Mouse (Mus musculus): ENCODE results near the gene 4932414N04Rik.
"Not testable (repeated sequence)": the region's sequence is repeated elsewhere in the genome, so short reads cannot be mapped to it uniquely, and the experiment has no call there.

The 4932414N04Rik gene

DNA sequence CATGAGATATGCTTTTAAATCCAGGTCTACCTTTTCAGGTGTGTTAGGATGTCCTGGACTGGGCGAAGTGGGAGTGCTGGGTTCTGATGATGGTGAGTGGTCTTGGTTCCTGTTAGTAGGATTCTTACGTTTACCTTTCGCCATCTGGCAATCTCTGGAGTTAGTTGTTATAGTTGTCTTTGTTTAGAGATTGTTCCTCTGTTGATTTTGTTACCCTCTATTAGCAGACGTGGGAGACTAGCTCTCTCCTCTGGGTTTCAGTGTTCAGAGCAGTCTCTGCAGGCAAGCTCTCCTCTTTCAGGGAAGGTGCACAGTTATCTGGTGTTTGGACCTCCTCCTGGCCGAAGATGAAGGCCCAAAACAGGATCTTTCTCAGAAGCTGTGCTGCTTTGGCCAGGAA is at the start of gene 4932414N04Rik:
TSS of gene 4932414N04Rik (plus strand) at position 301 of the 400 bp plus-strand sequence.
- in situ Hi-C loops (cut with MboI; ENCODE audit: low pct_unique_long_range_greater_than_20kb in 1 of 2, low sequenced_read_pairs in 2 of 2, unreplicated experiment in 1 of 2), result not testable (repeated sequence)

DNA sequence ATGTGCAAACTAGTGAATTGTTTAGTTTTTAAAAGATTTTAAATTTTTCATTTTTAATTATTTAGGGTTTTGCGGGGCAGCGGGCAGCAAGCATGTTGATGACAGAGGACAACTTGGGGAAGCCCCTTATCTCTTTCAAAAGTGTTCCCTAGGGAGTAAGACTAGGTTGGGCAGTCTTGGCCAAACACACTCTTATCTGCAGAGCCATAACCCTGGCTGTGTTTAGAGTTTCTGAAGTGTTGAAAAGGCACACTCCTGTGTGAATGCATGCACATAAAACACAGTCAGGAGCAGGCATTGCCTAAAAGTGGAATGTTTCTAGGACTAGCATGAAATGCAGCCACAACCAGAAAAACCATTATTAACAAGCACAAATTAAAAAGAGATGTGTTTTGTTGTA is 75.9 kb downstream of the 4932414N04Rik start:
- in situ Hi-C loops (cut with MboI; ENCODE audit: low pct_unique_long_range_greater_than_20kb in 1 of 2, low sequenced_read_pairs in 2 of 2, unreplicated experiment in 1 of 2), result no loop called here

DNA sequence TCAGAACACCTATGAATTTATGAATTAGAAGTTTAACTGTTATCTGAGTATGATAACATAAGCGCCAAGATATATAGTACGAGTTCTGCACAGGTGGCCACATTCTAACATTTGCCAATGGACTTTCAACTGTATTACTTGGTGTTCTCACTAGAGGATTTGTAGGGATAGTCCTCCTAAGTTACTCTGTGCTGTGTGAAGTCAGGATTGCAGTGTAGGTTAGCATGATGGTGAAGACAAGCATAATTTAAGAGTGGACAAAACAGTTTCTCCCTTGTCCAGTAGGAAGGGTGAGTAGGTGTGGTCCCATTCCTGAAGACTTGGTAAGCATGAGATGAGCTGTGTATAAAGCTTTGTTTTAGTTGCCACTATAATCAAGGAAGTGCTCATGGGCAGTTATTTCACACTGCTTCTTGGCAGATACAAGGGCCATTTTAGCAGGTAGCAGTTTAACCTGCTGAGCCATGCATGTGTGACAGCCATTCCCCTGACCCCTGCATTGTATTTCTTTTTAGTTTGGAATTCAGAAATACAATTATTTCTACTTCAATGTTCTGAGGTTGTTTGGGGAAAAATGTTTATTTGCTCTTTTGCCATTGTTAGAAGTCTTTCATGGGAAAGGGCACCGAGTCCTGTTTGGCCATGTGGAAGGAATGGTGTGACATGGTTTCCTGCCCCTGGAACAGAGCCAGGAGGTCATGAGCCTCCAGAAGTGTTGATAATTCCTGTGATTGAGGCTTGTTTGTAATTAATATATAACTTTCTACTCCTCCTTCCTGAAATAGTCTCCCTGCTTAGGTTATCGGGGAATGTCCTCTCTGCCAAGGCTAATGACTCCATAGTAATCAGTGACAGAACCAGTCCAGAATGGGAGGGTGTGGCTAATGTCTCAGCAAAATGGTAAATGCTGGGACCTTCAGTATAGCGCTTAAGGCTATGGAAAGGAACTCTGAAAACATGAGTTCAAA is 83.8 kb downstream of the 4932414N04Rik start:
- in situ Hi-C loops (cut with MboI; ENCODE audit: low pct_unique_long_range_greater_than_20kb in 1 of 2, low sequenced_read_pairs in 2 of 2, unreplicated experiment in 1 of 2), result no loop called here

DNA sequence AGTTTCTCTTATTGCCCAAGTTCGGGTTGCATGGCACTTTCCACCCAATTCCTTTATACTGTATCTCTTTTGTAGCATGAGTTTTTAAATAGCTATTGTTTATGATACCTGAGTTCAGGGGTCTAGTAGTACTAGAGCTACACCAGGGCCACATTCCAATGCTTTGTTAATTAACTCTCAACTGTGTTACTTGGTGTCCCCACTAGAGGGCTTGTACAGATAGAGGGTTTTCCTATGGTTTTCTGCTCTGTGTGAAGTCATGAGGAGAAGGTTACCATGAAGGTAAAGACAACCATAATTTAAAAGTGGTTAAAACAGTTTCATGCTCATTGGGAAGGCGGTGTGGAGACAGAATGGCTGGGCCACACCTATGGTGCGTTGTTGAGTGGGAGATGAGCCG is 88.3 kb downstream of the 4932414N04Rik start:
- in situ Hi-C loops (cut with MboI; ENCODE audit: low pct_unique_long_range_greater_than_20kb in 1 of 2, low sequenced_read_pairs in 2 of 2, unreplicated experiment in 1 of 2), result no loop called here

DNA sequence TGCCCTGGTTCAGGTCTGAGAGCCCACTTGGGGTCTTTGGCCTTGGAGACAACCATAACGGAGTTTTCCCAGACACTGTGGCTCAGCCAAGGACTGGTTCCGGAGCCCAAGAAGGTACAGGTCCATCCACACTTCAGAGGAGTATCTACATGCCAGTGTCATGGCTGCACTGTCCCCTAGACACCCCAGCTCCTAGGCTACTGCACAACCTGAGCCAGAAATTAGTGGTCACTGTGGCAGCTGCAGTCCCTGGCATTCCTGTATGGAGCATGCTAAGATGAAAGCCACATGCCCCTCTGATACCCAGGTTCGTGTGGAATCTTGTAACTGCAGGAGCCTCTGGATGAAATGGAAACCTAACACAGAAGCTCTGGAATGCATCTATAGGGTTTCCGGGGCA is 99.9 kb downstream of the 4932414N04Rik start:
- in situ Hi-C loops (cut with MboI; ENCODE audit: low pct_unique_long_range_greater_than_20kb in 1 of 2, low sequenced_read_pairs in 2 of 2, unreplicated experiment in 1 of 2), result loop anchor here in 1 of 2 experiments (25.0 kb wide), 1 partner anchor 394 kb away; no protein-coding TSS in a partner anchor

DNA sequence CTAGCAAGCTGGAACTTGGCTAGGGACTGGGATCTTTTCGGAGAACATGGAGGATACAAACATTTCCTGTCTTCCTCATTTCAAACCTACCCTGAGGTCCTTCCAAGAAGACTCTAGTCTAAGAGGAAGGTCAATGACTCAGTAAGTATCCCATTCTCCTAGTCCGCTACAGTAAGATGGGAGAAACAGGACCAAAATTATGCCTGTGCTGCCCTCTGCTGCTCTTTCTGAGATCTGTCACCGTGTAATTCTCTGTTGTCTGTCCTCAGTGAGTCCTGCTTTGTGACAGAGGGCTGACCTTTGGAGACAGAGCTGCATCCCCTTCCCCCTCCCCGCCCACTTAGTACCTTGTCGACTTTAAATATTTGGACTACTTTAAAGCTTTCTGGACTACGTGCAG is 100.5 kb downstream of the 4932414N04Rik start:
- in situ Hi-C loops (cut with MboI; ENCODE audit: low pct_unique_long_range_greater_than_20kb in 1 of 2, low sequenced_read_pairs in 2 of 2, unreplicated experiment in 1 of 2), result loop anchor here in 1 of 2 experiments (25.0 kb wide), 1 partner anchor 394 kb away; no protein-coding TSS in a partner anchor

DNA sequence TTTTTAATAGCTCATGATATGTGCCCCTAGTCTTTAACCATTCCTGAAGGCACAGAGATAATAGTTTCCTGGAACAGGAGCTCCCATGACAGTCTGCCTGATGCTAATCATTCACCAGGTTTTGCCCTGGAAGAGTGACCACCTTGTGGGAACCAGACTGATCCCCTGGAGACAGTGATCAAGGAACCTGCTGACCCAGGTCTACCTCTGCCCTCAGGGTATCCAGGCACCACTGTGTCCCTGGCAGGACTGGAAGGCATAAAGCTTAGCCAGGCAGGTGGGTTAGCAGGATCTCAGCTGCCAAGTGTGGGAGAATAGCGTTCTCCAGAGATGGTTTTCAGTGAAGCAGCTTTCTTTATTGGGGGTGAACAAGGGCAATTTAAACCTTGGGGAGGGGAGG is 109.1 kb downstream of the 4932414N04Rik start:
- in situ Hi-C loops (cut with MboI; ENCODE audit: low pct_unique_long_range_greater_than_20kb in 1 of 2, low sequenced_read_pairs in 2 of 2, unreplicated experiment in 1 of 2), result loop anchor here in 1 of 2 experiments (10.0 to 25.0 kb wide), 2 partner anchors 201 to 403 kb away; no protein-coding TSS in a partner anchor

DNA sequence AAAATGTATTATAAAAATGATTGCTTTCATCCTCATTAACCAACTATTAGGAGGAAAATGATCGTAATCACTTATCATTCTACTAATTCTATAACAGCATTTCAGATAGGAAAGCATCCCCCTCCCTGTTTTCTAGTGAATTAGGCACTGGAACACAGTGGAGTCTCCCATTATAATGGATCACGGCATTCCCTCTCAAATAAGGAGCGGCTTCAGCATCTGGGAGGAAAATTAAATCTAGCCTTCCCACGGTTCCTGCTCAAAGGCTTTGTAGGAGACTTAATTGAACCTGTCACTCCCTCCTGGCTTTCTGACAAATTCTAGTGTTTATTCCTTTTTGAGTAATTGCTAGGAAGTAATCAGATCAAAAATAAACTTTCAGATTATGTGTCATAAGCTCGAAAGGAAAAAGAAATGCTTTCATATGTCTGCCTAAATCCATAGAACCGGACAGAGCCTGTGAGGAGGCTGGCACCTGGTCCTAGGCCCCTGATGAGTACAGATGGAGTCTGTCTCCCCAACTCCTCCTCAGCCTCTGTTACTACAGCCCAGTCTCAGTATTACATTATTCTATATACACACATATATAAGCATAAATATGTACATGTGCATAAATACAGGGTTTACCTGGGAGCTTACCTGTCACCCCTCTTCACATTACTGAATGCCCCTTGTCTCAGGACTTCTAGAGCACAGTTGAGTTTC is 111.1 kb downstream of the 4932414N04Rik start:
- in situ Hi-C loops (cut with MboI; ENCODE audit: low pct_unique_long_range_greater_than_20kb in 1 of 2, low sequenced_read_pairs in 2 of 2, unreplicated experiment in 1 of 2), result loop anchor here in 1 of 2 experiments (10.0 to 25.0 kb wide), 2 partner anchors 203 to 405 kb away; no protein-coding TSS in a partner anchor

DNA sequence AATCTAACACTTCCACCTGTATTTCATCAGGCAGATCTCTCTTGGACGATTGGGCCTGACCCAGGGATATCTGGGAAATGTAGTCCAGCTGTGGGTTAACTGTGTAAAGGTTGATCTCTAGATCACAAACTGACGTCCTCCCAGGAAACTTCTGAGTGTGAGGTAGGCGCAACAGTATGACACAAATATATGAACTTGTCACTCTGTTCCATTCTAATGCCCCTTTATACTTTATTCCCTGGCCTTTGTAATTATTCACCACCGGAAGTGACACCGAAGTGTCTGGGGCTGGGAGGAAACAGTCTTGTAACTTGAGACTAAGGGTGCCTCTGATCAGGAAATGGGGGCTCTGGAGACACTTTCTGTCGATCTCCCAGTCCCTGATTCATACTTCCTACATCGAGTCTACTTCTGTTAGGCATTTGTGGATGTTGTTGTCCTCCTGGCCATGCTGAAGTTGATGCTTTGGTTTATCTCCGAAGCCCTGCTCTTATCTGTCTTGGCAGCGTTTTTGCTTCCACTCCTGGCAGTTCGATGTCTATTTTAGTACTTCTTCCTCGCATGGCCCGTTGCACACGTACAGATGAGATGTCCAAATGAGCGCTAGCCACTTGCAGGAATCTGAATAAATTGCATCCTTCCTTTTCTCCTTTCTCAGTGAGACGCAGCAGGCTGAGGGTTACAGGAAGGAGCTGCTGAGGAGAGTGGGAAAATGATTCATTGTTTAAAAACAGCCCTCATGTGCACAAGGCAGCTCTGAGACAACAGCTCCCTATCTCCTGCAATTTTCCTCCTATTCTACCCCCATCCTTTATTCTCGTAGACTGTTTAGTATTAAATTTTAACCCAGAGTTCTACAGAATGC is 126.2 kb downstream of the 4932414N04Rik start:
- in situ Hi-C loops (cut with MboI; ENCODE audit: low pct_unique_long_range_greater_than_20kb in 1 of 2, low sequenced_read_pairs in 2 of 2, unreplicated experiment in 1 of 2), result loop anchor here (10.0 to 25.0 kb wide), 3 partner anchors 280 to 322 kb away; no protein-coding TSS in a partner anchor

DNA sequence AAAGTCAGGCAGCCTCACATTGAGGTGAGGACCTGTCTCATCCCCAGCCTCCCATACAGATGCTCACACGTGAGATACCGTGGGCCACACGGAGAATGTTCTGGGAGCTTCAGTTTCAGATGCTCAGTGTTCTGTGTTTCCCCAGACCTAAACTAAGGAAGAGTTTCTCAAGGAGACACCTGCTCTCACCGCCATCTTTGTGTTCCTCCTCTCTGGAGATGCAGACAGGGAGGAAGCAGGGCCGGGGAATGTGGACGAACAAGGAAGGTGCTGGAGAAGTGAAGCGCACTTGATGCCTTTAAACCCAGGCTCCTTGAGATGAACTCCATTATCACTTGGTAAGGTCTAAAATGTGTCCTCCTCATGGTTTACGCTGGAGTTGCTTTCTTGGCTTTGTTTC is 127.4 kb downstream of the 4932414N04Rik start:
- in situ Hi-C loops (cut with MboI; ENCODE audit: low pct_unique_long_range_greater_than_20kb in 1 of 2, low sequenced_read_pairs in 2 of 2, unreplicated experiment in 1 of 2), result loop anchor here (10.0 to 25.0 kb wide), 3 partner anchors 279 to 321 kb away; no protein-coding TSS in a partner anchor

DNA sequence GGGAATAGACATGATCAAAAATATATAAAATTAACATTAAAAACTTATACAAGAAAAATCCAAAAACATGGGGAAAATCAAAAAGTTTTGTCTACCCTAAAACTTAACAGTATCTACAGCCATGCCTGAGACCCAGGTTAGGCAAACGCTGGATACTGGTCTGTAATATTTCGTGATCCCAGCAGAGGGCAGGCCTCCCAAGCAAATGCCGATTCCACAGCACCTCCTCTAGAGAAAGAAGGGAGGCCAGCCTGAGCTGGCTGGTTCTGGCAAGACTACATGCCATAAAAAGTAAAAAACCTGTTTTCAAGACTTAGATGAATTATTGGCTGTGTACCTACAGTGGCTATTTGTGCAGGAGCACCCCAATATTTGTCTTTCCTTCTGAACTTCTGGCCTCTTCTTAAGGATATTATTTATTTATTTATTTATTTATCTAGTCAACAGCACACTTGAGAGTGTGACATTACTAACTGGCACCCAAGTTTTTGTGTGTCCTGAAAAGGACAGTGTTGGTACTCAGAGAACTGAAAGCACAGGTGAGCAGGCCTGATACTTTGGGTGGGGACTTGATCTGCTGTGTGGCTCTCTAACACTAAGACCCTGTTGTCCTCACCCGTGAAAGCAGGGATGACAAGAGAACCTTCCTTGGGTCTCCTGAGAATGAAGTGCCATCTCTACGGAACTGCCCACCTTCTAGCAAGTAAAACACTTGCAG is 128.6 kb downstream of the 4932414N04Rik start:
- in situ Hi-C loops (cut with MboI; ENCODE audit: low pct_unique_long_range_greater_than_20kb in 1 of 2, low sequenced_read_pairs in 2 of 2, unreplicated experiment in 1 of 2), result loop anchor here (10.0 to 25.0 kb wide), 3 partner anchors 277 to 320 kb away; no protein-coding TSS in a partner anchor

DNA sequence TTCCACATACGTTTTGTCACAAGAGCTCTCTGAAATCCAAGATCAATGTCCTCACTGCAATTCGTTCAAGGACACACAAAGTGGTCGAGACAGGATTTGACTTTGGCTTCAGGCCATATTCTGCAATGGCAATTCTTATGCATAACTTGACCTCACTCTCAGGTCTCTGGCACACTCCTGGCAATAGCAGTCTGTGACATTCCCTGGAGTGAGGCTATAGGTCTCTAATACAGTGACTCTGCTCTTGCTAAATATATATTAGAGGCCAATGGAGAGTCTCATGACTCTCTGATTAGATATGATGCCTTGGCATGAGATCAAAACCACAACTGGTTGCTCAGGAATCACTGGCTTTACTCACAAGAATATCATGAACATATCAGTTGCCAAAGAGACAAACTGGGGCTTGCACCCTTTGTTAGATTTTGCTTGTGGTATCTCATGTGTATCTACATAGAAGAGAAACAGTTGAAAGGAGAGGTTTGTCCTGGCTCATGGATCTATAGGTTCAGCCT is 130.9 kb downstream of the 4932414N04Rik start:
- in situ Hi-C loops (cut with MboI; ENCODE audit: low pct_unique_long_range_greater_than_20kb in 1 of 2, low sequenced_read_pairs in 2 of 2, unreplicated experiment in 1 of 2), result loop anchor here (10.0 to 25.0 kb wide), 3 partner anchors 275 to 318 kb away; no protein-coding TSS in a partner anchor

DNA sequence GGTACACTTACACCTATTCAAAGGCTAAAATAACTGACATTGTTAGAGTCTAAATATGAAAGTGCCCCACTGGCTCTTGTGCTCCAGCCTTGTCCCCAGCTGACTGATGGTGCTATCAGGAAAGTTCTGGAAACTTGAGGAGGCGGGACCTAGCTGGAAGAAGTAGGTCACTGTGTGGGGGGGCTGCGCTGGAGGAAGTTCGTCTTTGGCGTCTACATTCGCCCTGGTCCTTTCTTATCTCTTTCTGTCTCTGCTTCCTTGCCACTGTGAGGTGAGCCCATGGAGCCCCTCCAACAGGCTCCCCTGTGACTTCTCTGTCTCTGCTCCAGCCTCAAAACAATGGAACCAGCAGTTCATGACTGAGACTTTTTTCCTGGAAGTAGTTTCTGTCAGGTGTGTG is 136.0 kb downstream of the 4932414N04Rik start:
- in situ Hi-C loops (cut with MboI; ENCODE audit: low pct_unique_long_range_greater_than_20kb in 1 of 2, low sequenced_read_pairs in 2 of 2, unreplicated experiment in 1 of 2), result loop anchor here in 1 of 2 experiments (25.0 kb wide), 1 partner anchor 270 kb away; no protein-coding TSS in a partner anchor

DNA sequence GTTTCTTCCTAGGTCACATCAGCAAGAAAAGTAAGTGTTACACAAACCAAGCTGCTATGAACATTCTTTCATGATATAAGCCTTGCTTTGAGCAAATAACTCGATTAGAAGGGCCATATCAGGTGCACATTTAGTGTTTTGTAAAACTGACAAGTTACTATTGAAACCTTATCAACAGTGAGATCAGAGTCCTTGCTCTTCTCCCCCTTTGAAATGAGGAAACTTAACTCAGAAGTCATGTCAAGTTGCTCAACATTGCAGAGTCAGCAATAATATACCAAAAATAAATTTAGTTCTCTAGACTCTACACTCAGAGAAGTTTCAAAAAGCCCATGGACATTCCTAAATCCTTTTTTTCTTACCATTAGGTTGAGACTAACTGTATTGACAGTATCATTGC is 137.2 kb downstream of the 4932414N04Rik start:
- in situ Hi-C loops (cut with MboI; ENCODE audit: low pct_unique_long_range_greater_than_20kb in 1 of 2, low sequenced_read_pairs in 2 of 2, unreplicated experiment in 1 of 2), result loop anchor here in 1 of 2 experiments (25.0 kb wide), 1 partner anchor 269 kb away; no protein-coding TSS in a partner anchor

DNA sequence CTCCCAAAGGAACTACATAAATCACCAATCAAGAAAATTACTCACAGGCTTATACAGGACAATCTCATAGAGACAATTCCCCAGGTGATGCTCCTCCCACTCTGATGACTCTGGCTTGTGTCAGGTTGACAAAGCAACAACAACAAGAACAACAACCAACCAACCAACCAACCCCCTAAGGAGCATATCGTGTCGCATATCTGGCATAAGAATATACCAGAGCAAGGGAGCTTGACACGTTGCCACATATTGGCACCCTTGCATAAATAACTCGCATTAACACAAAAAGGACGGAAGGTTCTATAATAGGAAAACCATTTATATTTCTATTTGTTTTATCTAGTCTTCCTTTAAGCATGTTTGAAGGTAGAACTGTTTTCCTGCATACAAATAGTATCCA is 137.9 kb downstream of the 4932414N04Rik start:
- in situ Hi-C loops (cut with MboI; ENCODE audit: low pct_unique_long_range_greater_than_20kb in 1 of 2, low sequenced_read_pairs in 2 of 2, unreplicated experiment in 1 of 2), result loop anchor here in 1 of 2 experiments (25.0 kb wide), 1 partner anchor 268 kb away; no protein-coding TSS in a partner anchor

DNA sequence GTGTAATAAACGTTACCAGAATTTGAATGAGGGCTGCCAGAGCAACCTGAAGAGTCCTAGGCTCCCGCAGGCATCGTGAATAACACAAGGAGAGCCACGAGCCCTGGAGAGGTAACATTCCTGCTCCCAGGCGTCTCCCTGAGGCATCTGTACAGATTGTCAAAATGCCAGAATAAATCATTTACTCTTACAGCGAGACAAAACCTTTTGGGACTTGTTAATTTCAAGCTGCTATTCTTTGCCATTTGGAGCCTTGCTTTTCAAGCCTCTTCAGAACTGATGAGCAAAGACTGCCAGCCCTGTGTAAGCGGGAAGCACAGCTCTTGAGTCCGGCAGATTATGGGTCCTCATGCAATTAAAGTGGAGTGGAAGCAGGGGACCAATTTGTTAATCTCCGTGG is 138.3 kb downstream of the 4932414N04Rik start:
- in situ Hi-C loops (cut with MboI; ENCODE audit: low pct_unique_long_range_greater_than_20kb in 1 of 2, low sequenced_read_pairs in 2 of 2, unreplicated experiment in 1 of 2), result loop anchor here in 1 of 2 experiments (25.0 kb wide), 1 partner anchor 268 kb away; no protein-coding TSS in a partner anchor
